Mouse (Mus musculus) olfactory bulb, adult 2 months (tissue): ENCODE measurements around the gene Banp. TPM values are rescaled to one million over a fixed set of nuclear protein-coding genes. Genes with fewer than 3 reads are reported as not detected.
A peak's percentile ranks its signal among the peaks of the same experiment; 100 is the strongest.

Experiments
- H3K27ac ChIP-seq: fragments of 200-500 bp; 2 replicates; pipeline ENCODE4 v1.5.1; 2012; ENCODE audit warnings: low read depth, low read length; ENCODE audit not compliant: insufficient read depth
- H3K4me1 ChIP-seq: fragments of 200-500 bp; 2 replicates; pipeline ENCODE4 v1.6.1; 2012; ENCODE audit warnings: low read length; ENCODE audit not compliant: control insufficient read depth, insufficient read depth
- H3K4me3 ChIP-seq: fragments of 200-500 bp; 2 replicates; pipeline ENCODE4 v1.5.1; 2012; ENCODE audit warnings: mild to moderate bottlenecking, low read depth, low read length, moderate library complexity; ENCODE audit not compliant: insufficient read depth
- CTCF ChIP-seq: fragments of 200-500 bp; IDR thresholded peaks from 2 replicates; pipeline ENCODE4 v1.5.1; 2012; ENCODE audit warnings: low read depth, mild to moderate bottlenecking, low read length, moderate library complexity; ENCODE audit not compliant: insufficient read depth
- POLR2A ChIP-seq: fragments of 200-500 bp; IDR thresholded peaks from 2 replicates; pipeline ENCODE4 v1.6.1; 2012; ENCODE audit warnings: mild to moderate bottlenecking, low read depth, low read length, moderate library complexity; ENCODE audit not compliant: insufficient read depth
- WGBS: fragments of 180-500 bp; shearing (Covaris S2); methylation state at CpG from one replicate; pipeline ENCODE4 v1.1.7; 2018; 5-methylcytosine and 5-hydroxymethylcytosine counted together
- polyA plus RNA-seq: library from polyadenylated mRNA; stranded (reverse); fragments of >200 nt; gene quantifications from 2 replicates; pipeline ENCODE4 v1.2.4, GENCODE M21; 2012; ENCODE audit warnings: low replicate concordance; ENCODE audit not compliant: missing spikeins, insufficient read depth, insufficient read length

The Banp gene
- polyA plus RNA-seq, 1 experiment, result not detected

DNA sequence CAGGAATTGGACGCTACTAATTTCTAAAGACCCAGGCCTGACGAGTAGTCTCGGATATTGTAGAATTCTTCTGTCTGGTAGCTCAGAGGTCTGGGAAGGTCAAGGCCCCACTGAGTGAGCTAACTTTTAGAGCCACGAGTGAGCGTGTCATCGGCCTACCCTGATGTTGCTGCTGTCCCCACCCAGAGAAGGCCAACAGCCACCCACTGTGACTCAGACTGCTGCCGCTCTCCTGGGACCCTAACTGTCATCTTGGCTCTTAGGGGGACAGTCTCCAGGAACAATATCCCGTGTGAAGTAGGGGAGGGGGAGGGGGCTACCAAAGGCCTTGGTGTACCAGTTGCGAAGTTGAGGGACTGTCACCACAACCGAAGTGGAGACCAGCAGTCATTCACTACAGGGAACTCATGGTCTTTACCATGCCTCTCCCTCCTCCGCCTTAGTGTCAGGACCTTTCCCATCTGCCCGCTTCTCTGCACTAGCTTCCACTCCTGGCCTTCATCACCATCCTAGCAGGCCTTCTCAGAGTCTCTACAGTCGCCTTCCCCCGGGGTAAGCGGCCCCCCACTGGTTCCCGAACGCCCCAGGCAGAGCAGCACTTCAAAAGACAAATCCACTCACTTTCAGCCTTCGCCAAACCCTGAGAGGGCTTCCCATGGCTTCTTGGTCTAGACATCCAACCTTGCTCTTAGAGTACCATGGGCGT is 2.4 kb upstream of the Banp start:
- no peak overlapping the region for H3K27ac ChIP-seq
- no peak for TF ChIP-seq CTCF
- TF ChIP-seq POLR2A, result no peak
- H3K4me3 ChIP-seq, result peak overlapping the region; percentile 28
- WGBS, result 40% methylated on average over 19 of the region's 19 CpGs
- H3K4me1 ChIP-seq, result peaks cover 22% of the 10 kb centered on the region

DNA sequence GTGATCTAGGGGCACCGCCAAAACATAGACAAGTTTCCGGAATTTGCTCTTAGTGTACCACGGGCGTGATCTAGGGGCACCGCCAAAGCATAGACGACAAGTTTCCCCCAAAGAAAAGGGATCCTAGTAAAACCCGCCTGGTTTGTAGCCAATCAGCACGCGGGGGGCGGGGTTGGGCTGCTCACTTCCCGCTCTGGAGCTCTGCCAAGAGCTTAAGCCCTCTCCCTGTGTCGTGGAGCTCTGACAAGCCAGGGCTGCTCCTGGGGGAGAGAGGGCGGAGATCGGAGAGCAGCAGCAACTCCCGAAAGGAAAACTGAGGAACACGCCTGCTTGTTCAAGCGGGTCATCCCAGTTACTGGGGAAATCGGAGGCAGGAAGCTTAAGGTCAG is 1.8 kb upstream of the Banp start:
- no peak overlapping the region for H3K27ac ChIP-seq
- TF ChIP-seq POLR2A (no peak), CTCF (no peak)
- H3K4me3 ChIP-seq, result peak overlapping the region; percentile 28
- under 1% methylated on average over 18 of the region's 18 CpGs for WGBS
- H3K4me1 ChIP-seq, result peaks cover 25% of the 10 kb centered on the region

DNA sequence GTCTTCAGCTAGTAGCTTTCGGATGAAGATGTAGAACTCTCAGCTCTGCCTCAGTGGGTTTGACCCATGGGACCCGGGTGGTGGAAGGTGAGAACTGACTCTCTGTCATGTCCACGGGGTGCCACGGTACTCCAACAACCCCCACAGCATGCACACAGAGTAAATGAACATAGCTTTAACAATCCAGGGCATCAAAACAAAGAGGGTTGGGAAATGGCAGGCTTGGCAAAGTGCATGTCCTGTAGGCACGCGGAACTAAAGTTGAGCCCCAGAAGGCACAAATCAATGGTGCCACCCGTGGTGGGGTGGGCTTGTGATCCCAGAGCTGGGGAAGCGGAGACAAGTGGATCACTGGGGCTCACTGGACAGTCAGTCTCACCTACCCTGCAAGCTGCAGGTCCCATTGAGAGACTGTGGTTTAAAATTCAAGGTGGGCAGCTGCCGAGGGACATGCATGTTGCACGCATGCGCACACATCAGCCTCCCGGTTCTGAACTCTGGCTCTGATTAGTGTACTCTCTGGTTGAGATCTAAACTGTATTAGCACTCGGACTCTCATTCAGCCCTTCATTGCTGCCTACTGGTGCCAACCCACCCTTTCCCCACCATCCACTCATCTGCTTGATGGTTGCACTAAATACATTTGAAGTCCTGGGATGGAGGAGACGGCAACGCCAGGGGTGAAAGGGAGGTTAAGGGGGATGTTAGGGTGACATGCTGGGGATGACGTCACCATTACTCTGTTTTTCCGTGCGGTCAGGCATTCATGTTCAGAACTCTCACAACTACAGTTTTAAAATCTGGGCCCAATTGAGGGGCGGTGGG is 1.0 kb upstream of the Banp start:
- Histone ChIP-seq H3K4me1 (peaks cover 27% of the 10 kb centered on the region), H3K27ac (no peak overlapping the region), H3K4me3 (peak overlapping the region; percentile 28; the same call in 1 of the 2 replicates)
- 54% methylated on average over 19 of the region's 19 CpGs for WGBS
- TF ChIP-seq POLR2A, result no peak
- no peak for TF ChIP-seq CTCF

DNA sequence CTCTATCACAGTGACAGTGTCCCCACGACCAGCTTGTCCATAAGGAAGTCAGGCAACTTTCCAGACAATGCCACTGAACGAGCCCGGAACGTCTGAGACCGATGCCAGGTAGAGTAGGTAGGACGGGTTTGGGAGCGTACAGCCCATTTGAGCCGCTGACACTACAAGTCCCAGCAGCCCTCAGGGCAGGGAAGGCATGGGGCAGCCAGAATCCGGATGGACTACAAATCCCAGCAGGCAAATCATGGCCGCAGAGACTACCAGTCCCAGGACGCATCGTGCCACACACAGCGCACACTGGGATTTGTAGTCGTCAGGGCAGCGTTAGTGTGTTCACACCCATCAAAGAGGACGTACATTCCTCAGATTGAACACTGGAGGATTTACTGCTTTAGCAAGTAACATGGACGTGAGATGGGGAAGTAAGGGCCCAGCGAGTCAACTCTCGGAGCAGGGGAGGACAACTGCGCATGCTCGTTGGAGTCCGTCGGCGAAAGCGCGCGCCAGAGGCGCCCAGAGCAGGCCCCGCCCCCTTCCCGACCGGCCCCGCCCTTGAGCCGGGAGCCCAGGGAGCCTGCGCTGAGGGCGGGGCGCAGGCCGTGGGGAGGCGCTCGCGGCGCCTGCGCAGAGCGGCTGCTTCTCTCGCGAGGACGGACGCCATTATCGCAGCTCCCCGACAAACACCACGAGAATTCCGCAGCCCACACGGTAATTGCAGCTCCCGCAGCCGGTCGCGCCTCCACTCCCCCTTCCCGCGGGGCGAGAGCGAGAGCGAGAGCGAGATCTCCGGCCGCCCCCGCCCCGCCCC is 595 bp downstream of the Banp start:
- Histone ChIP-seq H3K4me1 (peaks cover 30% of the 10 kb centered on the region), H3K27ac (peak overlapping the region; percentile 100), H3K4me3 (peak overlapping the region; percentile 56)
- TF ChIP-seq CTCF (no peak), POLR2A (peak; percentile 48)
- under 1% methylated on average over 66 of the region's 66 CpGs for WGBS

DNA sequence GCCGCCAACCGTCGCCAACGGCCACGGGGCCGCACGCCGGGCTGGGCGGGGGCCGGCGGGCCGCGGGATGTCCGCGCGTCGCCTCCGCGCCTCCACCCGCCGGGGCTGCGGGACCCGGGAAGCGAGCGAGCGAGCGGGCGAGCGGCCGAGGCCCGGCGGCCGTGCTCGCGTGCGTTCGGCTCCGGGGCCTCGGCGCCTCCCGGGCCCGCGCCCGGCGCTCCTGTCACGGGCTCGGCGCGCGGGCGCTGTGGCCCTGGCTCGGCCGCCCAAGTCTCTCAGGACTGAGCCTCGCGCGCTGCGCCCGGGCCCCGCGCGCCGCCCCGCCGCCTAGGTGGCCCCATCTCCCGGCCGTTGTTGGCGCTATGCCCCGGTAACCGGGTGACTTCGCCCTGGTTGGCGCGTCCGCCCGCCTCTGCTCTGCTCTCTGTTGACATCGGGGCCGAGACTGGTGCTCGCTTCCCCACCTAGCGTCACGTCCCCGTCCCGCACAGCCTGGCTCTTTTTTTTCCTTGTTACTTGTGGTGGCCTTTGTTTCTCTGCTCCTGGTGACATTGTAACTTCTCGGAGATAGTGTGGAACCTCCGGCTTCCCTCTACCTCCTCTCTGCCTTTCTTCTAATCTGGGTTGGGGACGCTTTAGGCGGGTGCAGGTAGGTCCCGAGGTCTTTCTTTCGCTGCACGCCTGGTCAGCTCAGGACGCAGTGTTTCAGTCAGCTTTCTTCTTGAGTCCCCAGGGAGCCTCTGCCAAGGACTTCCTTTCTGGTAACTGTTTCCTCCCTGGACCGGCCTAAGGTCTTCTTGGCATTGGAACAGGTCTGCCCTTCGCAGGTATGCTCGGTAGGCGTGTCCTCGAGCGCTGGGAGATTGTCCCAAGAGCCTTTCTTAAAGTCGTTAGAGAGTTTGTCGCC is 1.5 kb downstream of the Banp start:
- Histone ChIP-seq H3K4me1 (peaks cover 31% of the 10 kb centered on the region), H3K27ac (peak overlapping the region; percentile 22), H3K4me3 (peak overlapping the region; percentile 56)
- TF ChIP-seq POLR2A (no peak), CTCF (no peak)
- 3% methylated on average over 97 of the region's 97 CpGs for WGBS

DNA sequence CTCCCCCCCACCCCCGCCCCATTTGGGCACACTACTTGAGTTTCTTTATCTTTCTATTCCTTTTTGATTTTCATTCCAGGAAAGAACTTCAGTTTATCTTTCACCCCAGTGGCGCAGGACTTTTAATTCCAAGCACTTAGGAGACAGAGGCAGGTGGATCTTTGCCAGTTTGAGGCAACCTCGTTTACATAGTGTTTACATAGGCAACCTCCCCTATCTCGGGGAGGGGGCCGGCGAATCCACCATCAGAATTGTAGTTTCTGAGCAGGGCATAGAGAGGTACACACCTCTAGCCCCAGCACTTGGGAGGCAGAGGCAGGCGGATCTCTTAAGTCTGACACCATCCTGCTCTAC is 2.1 kb downstream of the Banp start:
- Histone ChIP-seq H3K4me3 (no peak overlapping the region), H3K4me1 (peaks cover 31% of the 10 kb centered on the region), H3K27ac (no peak overlapping the region)
- TF ChIP-seq CTCF (no peak), POLR2A (no peak)
- WGBS, result 21% methylated on average over 7 of the region's 7 CpGs

DNA sequence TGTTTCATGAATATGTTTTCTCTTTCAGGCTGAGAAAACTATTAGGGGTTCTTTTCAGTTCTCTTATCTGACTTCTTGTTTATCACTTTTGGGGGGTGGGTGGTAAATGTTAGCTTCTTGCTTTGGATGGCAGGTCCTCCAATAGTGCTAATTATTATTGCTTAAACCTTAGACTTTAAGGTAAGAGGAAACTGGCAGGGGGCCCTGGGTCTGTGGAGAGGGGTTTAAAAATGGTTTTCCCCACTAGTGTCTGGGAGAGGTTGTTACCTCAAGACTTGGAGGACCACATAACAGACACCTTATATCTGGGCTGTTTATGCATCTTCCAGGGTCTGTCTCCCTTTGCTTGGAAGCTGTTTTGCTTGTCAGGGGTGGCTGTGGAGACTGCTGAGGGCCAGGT is 2.6 kb downstream of the Banp start:
- H3K4me3 ChIP-seq, result no peak overlapping the region
- H3K4me1 ChIP-seq, result peaks cover 29% of the 10 kb centered on the region
- no peak for TF ChIP-seq POLR2A
- TF ChIP-seq CTCF, result no peak
- no peak overlapping the region for H3K27ac ChIP-seq

DNA sequence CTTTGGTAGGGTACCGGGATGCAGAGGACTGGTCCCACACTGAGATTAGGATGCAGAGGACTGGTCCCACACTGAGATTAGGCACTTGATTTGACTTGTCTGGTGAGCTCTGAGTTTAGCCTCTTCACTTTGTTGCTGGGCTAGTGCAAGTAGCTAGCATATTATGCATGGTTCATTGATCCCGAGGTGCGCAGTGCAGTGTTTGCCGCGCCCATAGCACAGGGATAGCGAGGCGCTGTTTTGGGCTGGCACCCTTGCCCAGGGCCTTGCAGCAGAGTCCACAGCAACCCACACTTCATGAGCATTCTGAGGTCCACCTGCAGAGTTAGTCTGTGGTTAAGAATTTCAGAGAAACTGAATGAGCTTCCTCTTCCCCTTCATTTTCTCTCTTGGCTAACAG is 3.2 kb downstream of the Banp start:
- 85% methylated on average over 7 of the region's 7 CpGs for WGBS
- peaks cover 22% of the 10 kb centered on the region for H3K4me1 ChIP-seq
- TF ChIP-seq CTCF, result no peak
- no peak overlapping the region for H3K27ac ChIP-seq
- H3K4me3 ChIP-seq, result no peak overlapping the region
